ENCODE assay signal across 9 mouse cellular contexts in genomic region chr8:43333465-43333864, GRCm38 (mm10). TPM values are rescaled to one million over a fixed set of nuclear protein-coding genes. Genes with fewer than 3 reads are reported as not detected.
A peak's percentile ranks its signal among the peaks of the same experiment; 100 is the strongest.
DNase-seq lines count a peak whose midpoint lies in the region; ATAC-seq and TF ChIP-seq lines count a peak whose summit lies in the region.
"Had no signal": no experiment of that assay in that cellular context is flagged by ENCODE, and none has a peak within 500 bp of the region (broad histone marks: within the 10 kb centered on the region; RNA-seq: fewer than 3 reads in every experiment).

No protein-coding gene starts in this region.

- TF ChIP-seq CTCF in ES-Bruce4 (IDR thresholded peaks at IDR 0.05; ENCODE audit: low read depth, low read length) = peak; percentile 84
- peak; percentile 18; the same call in 1 of the 2 replicates for TF ChIP-seq CTCF in bone marrow, adult 2 months (IDR thresholded peaks at IDR 0.05; ENCODE audit: control insufficient read depth, insufficient read depth, low read length)
- TF ChIP-seq CTCF in lung, adult 2 months (IDR thresholded peaks at IDR 0.05; ENCODE audit: insufficient read depth, low read length) = peak; percentile 60

- no peaks in the 10 kb centered on the region for H3K36me3 ChIP-seq in hindbrain, embryonic 10.5 days
- H3K36me3 ChIP-seq in hindbrain, embryonic 12.5 days = no peaks in the 10 kb centered on the region
- no peaks in the 10 kb centered on the region for H3K36me3 ChIP-seq in ES-Bruce4 (ENCODE audit: control insufficient read depth, insufficient read depth, low read length, poor library complexity, severe bottlenecking)
- no peaks in the 10 kb centered on the region for H3K36me3 ChIP-seq in hindbrain, embryonic 13.5 days

- no peaks in the 10 kb centered on the region for H3K4me1 ChIP-seq in hindbrain, embryonic 10.5 days (replicated peaks)
- no peaks in the 10 kb centered on the region for H3K4me1 ChIP-seq in hindbrain, embryonic 12.5 days
- H3K4me1 ChIP-seq in ES-Bruce4 (ENCODE audit: control insufficient read depth, insufficient read depth, low read length) = no peaks in the 10 kb centered on the region
- H3K4me1 ChIP-seq in bone marrow, adult 2 months (ENCODE audit: control insufficient read depth, insufficient read depth, low read length) = no peaks in the 10 kb centered on the region
- H3K4me1 ChIP-seq in lung, adult 2 months (ENCODE audit: control insufficient read depth, insufficient read depth, low read length) = no peaks in the 10 kb centered on the region
- H3K4me1 ChIP-seq in hindbrain, embryonic 13.5 days (replicated peaks) = no peaks in the 10 kb centered on the region

- H3K27ac ChIP-seq in hindbrain, embryonic 10.5 days = no peak overlapping the region
- H3K27ac ChIP-seq in hindbrain, embryonic 12.5 days = no peak overlapping the region
- no peak overlapping the region for H3K27ac ChIP-seq in ES-Bruce4 (ENCODE audit: insufficient read depth, low read length)
- no peak overlapping the region for H3K27ac ChIP-seq in bone marrow, adult 2 months (ENCODE audit: control insufficient read depth, insufficient read depth, low read depth, low read length, poor library complexity)
- no peak overlapping the region for H3K27ac ChIP-seq in hindbrain, embryonic 13.5 days

- no peak for ATAC-seq in hindbrain, embryonic 12.5 days (ENCODE audit: low FRiP score)
- ATAC-seq in hindbrain, embryonic 13.5 days (ENCODE audit: low FRiP score) = no peak

- no peak overlapping the region for H3K4me3 ChIP-seq in hindbrain, embryonic 10.5 days
- no peak overlapping the region for H3K4me3 ChIP-seq in hindbrain, embryonic 12.5 days
- no peak overlapping the region for H3K4me3 ChIP-seq in ES-Bruce4 (ENCODE audit: low read depth, low read length)
- H3K4me3 ChIP-seq in bone marrow, adult 2 months (replicated peaks; ENCODE audit: control insufficient read depth, low read depth, low read length) = no peak overlapping the region
- H3K4me3 ChIP-seq in lung, adult 2 months (replicated peaks; ENCODE audit: extremely low read depth, low read depth, low read length) = no peak overlapping the region
- no peak overlapping the region for H3K4me3 ChIP-seq in hindbrain, embryonic 13.5 days
- H3K4me3 ChIP-seq: myocyte had no signal

- TF ChIP-seq POLR2A in ES-Bruce4 (IDR thresholded peaks at IDR 0.05; ENCODE audit: insufficient read depth, low read length) = no peak
- no peak for TF ChIP-seq POLR2A in bone marrow, adult 2 months (IDR thresholded peaks at IDR 0.05; ENCODE audit: borderline replicate concordance, control insufficient read depth, low read depth, low read length)
- no peak for TF ChIP-seq POLR2A in lung, adult 2 months (IDR thresholded peaks at IDR 0.05; ENCODE audit: borderline replicate concordance, extremely low read depth, low read depth, low read length)

- no peak overlapping the region for H3K4me2 ChIP-seq in hindbrain, embryonic 12.5 days (replicated peaks)
- H3K4me2 ChIP-seq in hindbrain, embryonic 13.5 days = no peak overlapping the region

- DNase-seq in hindbrain, embryonic 10.5 days (ENCODE audit: low spot score) = peak; percentile 53
- DNase-seq in lung, adult 2 months = peak; percentile 12
- no peak for DNase-seq in layer of hippocampus, adult 9-11 months
- no peak for DNase-seq in ovary, adult 18-20 months (ENCODE audit: low spot score)

- WGBS in hindbrain, embryonic 10.5 days = 59% methylated on average over 4 of the region's 4 CpGs
- WGBS in hindbrain, embryonic 12.5 days = 61% methylated on average over 4 of the region's 4 CpGs
- WGBS in bone marrow, adult 2 months = 61% methylated on average over 4 of the region's 4 CpGs
- WGBS in lung, adult 2 months = 59% methylated on average over 4 of the region's 4 CpGs
- 64% methylated on average over 4 of the region's 4 CpGs for WGBS in hindbrain, embryonic 13.5 days

- H3K9me3 ChIP-seq in hindbrain, embryonic 10.5 days = no peaks in the 10 kb centered on the region
- no peaks in the 10 kb centered on the region for H3K9me3 ChIP-seq in hindbrain, embryonic 12.5 days (replicated peaks)
- H3K9me3 ChIP-seq in ES-Bruce4 (replicated peaks; ENCODE audit: control insufficient read depth, insufficient read depth, low read length, poor library complexity, severe bottlenecking) = no peaks in the 10 kb centered on the region
- 0 out of 2 replicates have a peak, but pooled peaks cover 3% of the 10 kb centered on the region for H3K9me3 ChIP-seq in hindbrain, embryonic 13.5 days

- TF ChIP-seq EP300 in ES-Bruce4 (IDR thresholded peaks at IDR 0.05; ENCODE audit: insufficient read depth, low read depth, low read length) = no peak

- no peak overlapping the region for H3K9ac ChIP-seq in hindbrain, embryonic 12.5 days
- no peak overlapping the region for H3K9ac ChIP-seq in ES-Bruce4 (ENCODE audit: low read depth, poor library complexity, severe bottlenecking)
- no peak overlapping the region for H3K9ac ChIP-seq in hindbrain, embryonic 13.5 days

- H3K27me3 ChIP-seq in hindbrain, embryonic 10.5 days (ENCODE audit: insufficient read depth, poor library complexity, severe bottlenecking) = no peaks in the 10 kb centered on the region
- no peaks in the 10 kb centered on the region for H3K27me3 ChIP-seq in hindbrain, embryonic 12.5 days
- no peaks in the 10 kb centered on the region for H3K27me3 ChIP-seq in ES-Bruce4 (ENCODE audit: control insufficient read depth, insufficient read depth, low read length, poor library complexity, severe bottlenecking)
- no peaks in the 10 kb centered on the region for H3K27me3 ChIP-seq in hindbrain, embryonic 13.5 days

RNA-seq across cellular contexts. Expression of gene Zfp42, which starts 26.7 kb away (rescaled TPM):
- not detected in 2 replicates for polyA plus RNA-seq in hindbrain, embryonic 10.5 days (2016; fragmentation: Nextera tagmentation; extraction: Ambion mirVana)
- not detected in 2 replicates for polyA plus RNA-seq in hindbrain, embryonic 12.5 days (2016; fragmentation: Nextera tagmentation; extraction: Ambion mirVana)
- polyA plus RNA-seq in ES-Bruce4 (2011; ENCODE audit: insufficient read depth, insufficient read length, low read depth, missing spikeins) = 61.7 and 67.5 TPM in 2 replicates
- 1.2 and 6.9 TPM in 2 replicates for polyA plus RNA-seq in bone marrow, adult 2 months (2011; ENCODE audit: insufficient read depth, insufficient read length, low replicate concordance, missing spikeins)
- not detected in 2 replicates for polyA plus RNA-seq in lung, adult 2 months (2012; rRNA removed)
- polyA plus RNA-seq in hindbrain, embryonic 13.5 days (2015; fragmentation: Nextera tagmentation; extraction: Ambion mirVana) = not detected in 2 replicates
- polyA plus RNA-seq: myocyte had no signal

Comparison
In these comparisons a context has a peak if more than half of its experiments do, and no peak if none do; other contexts are left out.
1. DNase-seq: peak in hindbrain, embryonic 10.5 days (single experiment) and lung, adult 2 months (single experiment); none in layer of hippocampus, adult 9-11 months (single experiment) and ovary, adult 18-20 months (single experiment).
2. CTCF ChIP-seq: peak in every context shown above with its lines; median percentile 84 in ES-Bruce4; 60 in lung, adult 2 months; 18 in bone marrow, adult 2 months.